Mouse (Mus musculus): ENCODE measurements at regions not wholly inside any gene's neighbourhood (a gene's known extent, or its start where the extent isn't known, plus 50 kb on each side); places are given as distances from the start of the nearest gene placed in this dataset.
"Not testable (repeated sequence)": the region's sequence is repeated elsewhere in the genome, so short reads cannot be mapped to it uniquely, and the experiment has no call there.

GRCm38 (mm10) chr17:13465822-13466221 lies 111.5 kb downstream of the Tcp10c start:
- WGBS = 49% methylated on average over 4 of the region's 5 CpGs
- 0 out of 2 replicates have a peak, but pooled peaks have one; percentile 8 for ATAC-seq (ENCODE audit: low FRiP score, low TSS enrichment)
- not testable (repeated sequence) for DNase-seq (ENCODE audit: low spot score); H3K27ac ChIP-seq (replicated peaks); H3K9me3 ChIP-seq (ENCODE audit: control insufficient read depth, low read length); H3K9ac ChIP-seq (ENCODE audit: low read length); H3K27me3 ChIP-seq (ENCODE audit: control insufficient read depth, insufficient read depth, low read length); H3K36me3 ChIP-seq (ENCODE audit: control insufficient read depth, insufficient read depth, low read length); H3K4me1 ChIP-seq (replicated peaks; ENCODE audit: control insufficient read depth, insufficient read depth); H3K4me2 ChIP-seq (replicated peaks; ENCODE audit: low read depth); H3K4me3 ChIP-seq (ENCODE audit: low read depth, low read length)

DNA sequence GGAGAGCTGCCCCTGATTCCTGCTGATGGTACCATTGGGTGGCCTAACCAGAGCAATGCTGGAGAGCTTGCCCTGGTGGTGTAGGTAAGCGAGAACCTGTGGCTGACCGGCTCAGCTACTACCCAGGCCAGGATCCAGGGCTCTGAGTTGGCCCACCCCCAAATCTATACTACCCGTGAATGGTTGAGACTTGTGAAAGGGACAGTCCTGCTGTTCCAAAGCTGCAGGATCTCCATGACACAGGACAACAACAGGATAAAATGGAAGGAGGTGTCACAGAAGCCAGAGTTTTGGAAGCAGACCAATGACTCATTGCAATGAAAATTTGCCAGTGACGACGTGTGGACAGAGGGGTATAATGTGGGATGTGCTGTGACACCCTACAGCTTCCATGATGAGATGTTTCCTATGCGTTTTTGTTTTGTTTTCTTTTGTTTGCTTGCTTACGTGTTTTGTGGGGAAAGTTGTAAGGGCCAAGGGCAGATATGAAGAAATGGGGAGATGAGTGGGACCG lies 115.6 kb downstream of the Tcp10c start:
- not testable (repeated sequence) for H3K4me3 ChIP-seq (ENCODE audit: low read depth, low read length); H3K27ac ChIP-seq (replicated peaks); ATAC-seq (ENCODE audit: low FRiP score, low TSS enrichment); H3K36me3 ChIP-seq (ENCODE audit: control insufficient read depth, insufficient read depth, low read length); H3K9me3 ChIP-seq (ENCODE audit: control insufficient read depth, low read length); H3K27me3 ChIP-seq (ENCODE audit: control insufficient read depth, insufficient read depth, low read length); H3K4me2 ChIP-seq (replicated peaks; ENCODE audit: low read depth); H3K9ac ChIP-seq (ENCODE audit: low read length); H3K4me1 ChIP-seq (replicated peaks; ENCODE audit: control insufficient read depth, insufficient read depth); DNase-seq (ENCODE audit: low spot score)
- WGBS = 68% methylated on average over 8 of the region's 8 CpGs

- TF ChIP-seq CTCF (IDR thresholded peaks at IDR 0.05; ENCODE audit: low read depth) (peak; percentile 97), EP300 (optimal IDR thresholded peaks at IDR 0.05) (no peak)
- H3K27me3 ChIP-seq (ENCODE audit: control insufficient read depth, insufficient read depth, low read length) = no peaks in the 10 kb centered on the region
- no peaks in the 10 kb centered on the region for H3K36me3 ChIP-seq (ENCODE audit: control insufficient read depth, insufficient read depth, low read length)
- no peak for ATAC-seq (ENCODE audit: low FRiP score, low TSS enrichment)
- no peak overlapping the region for H3K27ac ChIP-seq (replicated peaks)
- H3K9me3 ChIP-seq (ENCODE audit: control insufficient read depth, low read length) = no peaks in the 10 kb centered on the region
- no peak overlapping the region for H3K4me2 ChIP-seq (replicated peaks; ENCODE audit: low read depth)
- no peak overlapping the region for H3K4me3 ChIP-seq (ENCODE audit: low read depth, low read length)
- no peaks in the 10 kb centered on the region for H3K4me1 ChIP-seq (replicated peaks; ENCODE audit: control insufficient read depth, insufficient read depth)
- WGBS = 17% methylated on average over 7 of the region's 7 CpGs
- DNase-seq (ENCODE audit: low spot score) = peak; percentile 71
- H3K9ac ChIP-seq (ENCODE audit: low read length) = no peak overlapping the region
These were observed 118.2 kb downstream of the Tcp10c start for GRCm38 (mm10) chr17:13472460-13473062.

DNA sequence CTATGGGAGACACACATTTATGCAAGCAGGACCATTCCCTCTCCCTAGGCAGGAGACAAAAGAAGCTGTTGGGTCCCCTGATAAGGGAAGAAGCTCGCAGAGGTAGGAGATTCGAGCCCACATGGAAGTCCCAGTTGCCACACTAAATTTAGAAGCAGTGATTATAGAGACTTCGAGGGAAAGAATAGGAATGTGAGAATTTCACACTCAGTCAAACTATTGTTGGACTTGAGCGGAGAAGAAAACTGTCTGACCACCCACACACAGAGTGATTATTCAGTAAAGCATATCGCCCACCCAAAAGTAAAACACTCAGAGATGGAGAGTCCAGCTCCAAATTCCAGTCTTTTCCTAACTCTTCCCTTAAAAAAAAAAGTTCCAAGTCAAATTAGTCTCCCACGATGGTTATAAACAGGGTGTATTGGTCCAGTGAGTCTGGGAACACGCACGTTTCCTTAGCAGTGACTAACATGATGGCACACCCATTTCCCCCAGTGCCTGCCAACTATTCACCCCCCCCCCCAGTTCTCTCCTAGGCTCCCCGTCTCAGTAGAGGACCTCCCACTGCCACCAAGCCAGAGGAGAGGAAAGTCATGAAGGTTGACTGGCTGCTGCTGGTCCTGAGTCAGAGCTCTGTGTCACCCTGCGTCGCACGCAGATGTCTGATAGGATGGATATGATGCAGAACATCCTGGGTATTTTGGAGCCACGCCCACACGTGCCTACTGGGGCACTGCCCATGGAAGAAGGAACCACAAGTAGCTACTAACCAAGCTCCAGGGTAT lies 120.1 kb downstream of the Tcp10c start:
- ATAC-seq (ENCODE audit: low FRiP score, low TSS enrichment) (peak; percentile 67), DNase-seq (ENCODE audit: low spot score) (no peak)
- H3K4me3 ChIP-seq (ENCODE audit: low read depth, low read length) = no peak overlapping the region
- no peaks in the 10 kb centered on the region for H3K27me3 ChIP-seq (ENCODE audit: control insufficient read depth, insufficient read depth, low read length)
- H3K4me1 ChIP-seq (replicated peaks; ENCODE audit: control insufficient read depth, insufficient read depth) = no peaks in the 10 kb centered on the region
- 54% methylated on average over 14 of the region's 14 CpGs for WGBS
- no peaks in the 10 kb centered on the region for H3K9me3 ChIP-seq (ENCODE audit: control insufficient read depth, low read length)
- H3K36me3 ChIP-seq (ENCODE audit: control insufficient read depth, insufficient read depth, low read length) = no peaks in the 10 kb centered on the region
- no peak overlapping the region for H3K4me2 ChIP-seq (replicated peaks; ENCODE audit: low read depth)
- H3K27ac ChIP-seq (replicated peaks) = no peak overlapping the region
- TF ChIP-seq EP300 (optimal IDR thresholded peaks at IDR 0.05) = no peak
- no peak for TF ChIP-seq CTCF (IDR thresholded peaks at IDR 0.05; ENCODE audit: low read depth)
- no peak overlapping the region for H3K9ac ChIP-seq (ENCODE audit: low read length)

DNA sequence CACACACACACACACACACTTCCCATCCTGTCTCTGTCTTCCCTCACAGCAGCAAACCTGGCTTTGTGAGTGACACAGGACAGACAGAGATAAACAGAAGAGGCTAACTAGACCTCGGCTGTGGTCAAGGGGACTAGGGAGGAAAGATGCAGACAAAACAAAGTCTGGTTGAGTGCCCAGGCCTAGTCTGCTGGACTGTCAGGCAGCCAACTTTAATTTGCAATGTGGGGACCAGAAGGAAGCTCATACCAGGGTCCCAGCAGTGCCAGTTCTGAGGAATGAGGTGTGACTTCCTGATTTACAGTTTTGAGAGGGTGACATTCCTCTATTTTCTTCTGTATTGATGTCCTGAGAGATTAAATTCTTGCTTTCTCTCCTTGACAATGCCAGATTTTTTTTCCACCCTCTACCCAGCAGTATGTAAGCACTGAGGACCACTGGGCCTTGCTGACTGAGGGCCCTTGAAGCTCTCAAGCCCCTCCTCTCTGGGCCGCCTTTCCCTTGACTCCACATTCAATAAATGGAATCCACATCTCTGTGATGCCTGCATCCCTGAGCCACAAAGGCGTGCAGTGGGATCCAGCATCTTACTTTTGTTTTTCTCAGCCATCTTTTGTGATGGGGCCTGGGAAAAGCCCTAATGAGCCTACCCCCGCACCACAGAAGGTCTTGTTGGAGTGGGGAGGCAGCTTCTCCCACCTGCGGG lies 124.6 kb downstream of the Tcp10c start:
- Histone ChIP-seq H3K4me1 (replicated peaks; ENCODE audit: control insufficient read depth, insufficient read depth) (no peaks in the 10 kb centered on the region), H3K4me2 (replicated peaks; ENCODE audit: low read depth) (no peak overlapping the region), H3K36me3 (ENCODE audit: control insufficient read depth, insufficient read depth, low read length) (no peaks in the 10 kb centered on the region), H3K4me3 (ENCODE audit: low read depth, low read length) (no peak overlapping the region), H3K9me3 (ENCODE audit: control insufficient read depth, low read length) (no peaks in the 10 kb centered on the region), H3K27ac (replicated peaks) (no peak overlapping the region), H3K27me3 (ENCODE audit: control insufficient read depth, insufficient read depth, low read length) (no peaks in the 10 kb centered on the region), H3K9ac (ENCODE audit: low read length) (no peak overlapping the region)
- no peak for ATAC-seq (ENCODE audit: low FRiP score, low TSS enrichment)
- WGBS = 34% methylated on average over 5 of the region's 5 CpGs
- no peak for DNase-seq (ENCODE audit: low spot score)
- TF ChIP-seq CTCF (IDR thresholded peaks at IDR 0.05; ENCODE audit: low read depth) (no peak), EP300 (optimal IDR thresholded peaks at IDR 0.05) (no peak)

Data from stomach, postnatal 0 days (tissue).